Mouse (Mus musculus): ENCODE results near the gene Fubp3. TPM values are rescaled to one million over a fixed set of nuclear protein-coding genes. Genes with fewer than 3 reads are reported as not detected.

The Fubp3 gene
- polyA plus RNA-seq, 1 experiment from 2014 or later: 87.2 TPM

DNA sequence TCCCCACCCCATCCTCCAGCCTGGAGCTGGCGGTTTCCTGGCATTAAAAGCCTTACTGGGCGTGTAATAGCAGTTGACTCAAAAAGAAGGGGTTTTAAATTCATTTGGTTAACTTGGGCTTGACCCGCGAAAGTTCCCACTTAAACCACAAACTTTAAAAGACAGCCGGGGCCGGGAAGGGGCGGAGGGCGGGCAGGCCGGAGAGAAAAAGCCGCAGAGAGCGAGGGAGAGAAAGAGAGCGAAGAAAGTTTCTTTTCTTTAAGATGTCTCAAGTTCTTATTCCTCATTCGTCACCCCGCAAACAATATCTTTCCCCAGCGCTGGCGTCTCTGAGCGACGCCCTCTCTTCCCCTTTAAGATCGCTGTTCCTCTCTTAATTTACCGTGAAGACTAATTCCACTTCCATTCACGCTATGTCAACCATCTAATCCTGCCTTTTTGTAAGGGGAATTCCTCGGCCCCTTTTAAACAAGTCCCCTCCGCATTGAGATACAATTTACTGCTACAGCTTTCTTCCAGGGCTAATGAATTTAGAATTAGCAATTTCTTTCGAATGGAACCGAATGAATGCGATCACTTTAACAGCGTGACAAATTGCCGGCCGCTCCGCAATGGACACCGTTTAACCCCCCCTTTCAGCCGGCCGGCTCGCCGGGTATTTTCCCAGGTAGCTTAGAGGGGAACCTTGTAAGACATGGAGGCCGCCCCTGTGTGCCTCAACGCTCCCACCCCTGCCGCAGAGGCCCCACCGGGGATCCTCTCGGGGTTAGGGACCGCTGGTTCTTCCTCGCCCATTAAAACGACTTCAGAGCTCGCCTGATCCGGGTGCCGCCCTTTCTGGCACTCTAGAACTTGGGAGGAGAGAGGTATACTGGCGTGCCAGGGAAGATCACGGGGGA is 68.4 kb downstream of the Fubp3 start:
- Histone ChIP-seq H3K4me3 (ENCODE audit: low read depth, low read length) (no peak overlapping the region; the same call in 1 of the 2 replicates), H3K9me3 (ENCODE audit: control insufficient read depth, low read depth, low read length) (no peaks in the 10 kb centered on the region), H3K27ac (ENCODE audit: low read length) (no peak overlapping the region), H3K4me1 (ENCODE audit: control insufficient read depth, insufficient read depth, low read length) (peaks cover under 1% of the 10 kb centered on the region), H3K27me3 (ENCODE audit: control insufficient read depth, insufficient read depth, low read length) (peaks cover 82% of the 10 kb centered on the region), H3K4me2 (replicated peaks; ENCODE audit: low read depth, low read length) (no peak overlapping the region), H3K36me3 (ENCODE audit: control insufficient read depth, insufficient read depth, low read length) (no peaks in the 10 kb centered on the region), H3K9ac (replicated peaks; ENCODE audit: low read depth, low read length) (no peak overlapping the region)
- under 1% methylated on average over 48 of the region's 48 CpGs for WGBS
- ATAC-seq (ENCODE audit: insufficient number of reproducible peaks, insufficient read depth, low FRiP score, low read depth): no peak

DNA sequence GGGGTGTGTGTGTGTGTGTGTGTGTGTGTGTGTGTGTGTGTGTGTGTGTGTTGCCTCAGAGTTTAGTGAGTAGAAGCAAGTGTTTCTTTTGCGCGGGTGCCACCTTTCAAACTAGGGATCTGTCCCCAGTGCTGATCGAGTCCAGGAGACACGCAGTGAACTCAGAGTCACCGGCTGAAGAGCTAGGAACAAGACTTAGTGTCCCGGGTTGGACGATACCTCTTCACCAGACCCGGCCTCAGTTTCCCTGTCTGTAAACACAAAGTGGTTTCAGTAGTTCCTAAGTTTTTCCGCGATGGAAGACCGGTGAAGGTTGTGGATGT is 69.0 kb downstream of the Fubp3 start:
- H3K27me3 ChIP-seq (ENCODE audit: control insufficient read depth, insufficient read depth, low read length): peaks cover 79% of the 10 kb centered on the region
- no peak overlapping the region for H3K27ac ChIP-seq (ENCODE audit: low read length)
- H3K36me3 ChIP-seq (ENCODE audit: control insufficient read depth, insufficient read depth, low read length): no peaks in the 10 kb centered on the region
- ATAC-seq (ENCODE audit: insufficient number of reproducible peaks, insufficient read depth, low FRiP score, low read depth): no peak
- no peaks in the 10 kb centered on the region for H3K9me3 ChIP-seq (ENCODE audit: control insufficient read depth, low read depth, low read length)
- H3K4me3 ChIP-seq (ENCODE audit: low read depth, low read length): no peak overlapping the region
- no peak overlapping the region for H3K4me2 ChIP-seq (replicated peaks; ENCODE audit: low read depth, low read length)
- 1% methylated on average over 11 of the region's 11 CpGs for WGBS
- no peaks in the 10 kb centered on the region; the same call in 1 of the 2 replicates for H3K4me1 ChIP-seq (ENCODE audit: control insufficient read depth, insufficient read depth, low read length)
- no peak overlapping the region for H3K9ac ChIP-seq (replicated peaks; ENCODE audit: low read depth, low read length)

DNA sequence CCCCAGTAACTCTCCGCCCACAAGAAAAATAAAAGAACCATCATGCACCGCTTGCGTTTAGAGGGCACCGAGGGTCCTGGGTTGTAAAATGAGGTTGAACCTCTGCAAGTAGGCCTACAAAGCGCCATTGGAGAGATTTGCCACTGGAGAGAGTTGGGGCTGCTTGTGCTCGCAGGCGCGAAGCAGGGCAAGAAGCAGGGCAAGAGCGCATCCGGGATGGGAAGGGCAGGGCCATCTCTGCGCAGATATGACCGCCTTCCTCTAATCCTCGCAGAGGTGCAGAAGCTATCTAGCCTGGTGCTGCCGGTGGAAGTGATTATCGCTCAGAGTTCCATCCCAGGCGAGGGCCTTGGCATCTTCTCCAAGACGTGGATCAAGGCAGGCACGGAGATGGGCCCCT is 69.5 kb downstream of the Fubp3 start:
- Histone ChIP-seq H3K9ac (replicated peaks; ENCODE audit: low read depth, low read length) (no peak overlapping the region), H3K36me3 (ENCODE audit: control insufficient read depth, insufficient read depth, low read length) (no peaks in the 10 kb centered on the region), H3K9me3 (ENCODE audit: control insufficient read depth, low read depth, low read length) (no peaks in the 10 kb centered on the region), H3K27me3 (ENCODE audit: control insufficient read depth, insufficient read depth, low read length) (peaks cover 76% of the 10 kb centered on the region), H3K27ac (ENCODE audit: low read length) (no peak overlapping the region), H3K4me3 (ENCODE audit: low read depth, low read length) (no peak overlapping the region), H3K4me2 (replicated peaks; ENCODE audit: low read depth, low read length) (no peak overlapping the region), H3K4me1 (ENCODE audit: control insufficient read depth, insufficient read depth, low read length) (no peaks in the 10 kb centered on the region; the same call in 1 of the 2 replicates)
- WGBS: 5% methylated on average over 18 of the region's 18 CpGs
- no peak for ATAC-seq (ENCODE audit: insufficient number of reproducible peaks, insufficient read depth, low FRiP score, low read depth)

DNA sequence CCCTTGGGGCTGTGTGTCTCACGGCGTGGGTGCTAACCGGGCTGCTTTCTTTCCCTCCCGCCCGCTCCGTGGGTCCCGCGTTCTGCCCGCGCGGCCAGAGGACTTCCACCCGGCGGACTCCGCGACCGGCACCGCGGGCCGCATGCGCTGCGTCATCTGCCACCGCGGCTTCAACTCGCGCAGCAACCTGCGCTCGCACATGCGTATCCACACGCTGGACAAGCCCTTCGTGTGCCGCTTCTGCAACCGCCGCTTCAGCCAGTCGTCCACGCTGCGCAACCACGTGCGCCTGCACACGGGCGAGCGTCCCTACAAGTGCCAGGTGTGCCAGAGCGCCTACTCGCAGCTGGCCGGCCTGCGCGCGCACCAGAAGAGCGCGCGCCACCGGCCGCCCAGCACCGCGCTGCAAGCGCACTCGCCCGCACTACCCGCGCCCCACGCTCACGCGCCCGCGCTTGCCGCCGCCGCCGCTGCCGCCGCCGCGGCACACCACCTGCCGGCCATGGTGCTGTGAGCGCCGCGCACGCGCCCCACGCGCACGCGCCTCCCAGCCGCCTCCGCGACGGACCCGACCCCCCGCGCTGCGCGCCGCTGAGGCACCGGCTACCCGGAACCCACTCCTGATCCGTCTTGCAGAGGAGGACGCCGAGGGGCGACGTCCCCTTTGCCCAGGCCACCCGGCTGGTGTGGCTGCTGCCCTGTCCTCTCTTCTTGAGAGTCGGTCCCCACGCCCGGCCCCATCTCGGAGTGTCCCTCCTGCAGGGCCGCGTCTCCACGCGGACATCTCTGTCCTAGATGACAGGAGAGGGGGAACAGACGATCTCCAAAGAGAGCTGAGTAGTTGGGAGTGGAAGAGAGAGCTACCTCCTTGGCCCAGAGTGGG is 81.8 kb downstream of the Fubp3 start:
- H3K27me3 ChIP-seq (ENCODE audit: control insufficient read depth, insufficient read depth, low read length): peaks cover 45% of the 10 kb centered on the region
- peak overlapping the region; percentile 21; the same call in 1 of the 2 replicates for H3K9ac ChIP-seq (replicated peaks; ENCODE audit: low read depth, low read length)

DNA sequence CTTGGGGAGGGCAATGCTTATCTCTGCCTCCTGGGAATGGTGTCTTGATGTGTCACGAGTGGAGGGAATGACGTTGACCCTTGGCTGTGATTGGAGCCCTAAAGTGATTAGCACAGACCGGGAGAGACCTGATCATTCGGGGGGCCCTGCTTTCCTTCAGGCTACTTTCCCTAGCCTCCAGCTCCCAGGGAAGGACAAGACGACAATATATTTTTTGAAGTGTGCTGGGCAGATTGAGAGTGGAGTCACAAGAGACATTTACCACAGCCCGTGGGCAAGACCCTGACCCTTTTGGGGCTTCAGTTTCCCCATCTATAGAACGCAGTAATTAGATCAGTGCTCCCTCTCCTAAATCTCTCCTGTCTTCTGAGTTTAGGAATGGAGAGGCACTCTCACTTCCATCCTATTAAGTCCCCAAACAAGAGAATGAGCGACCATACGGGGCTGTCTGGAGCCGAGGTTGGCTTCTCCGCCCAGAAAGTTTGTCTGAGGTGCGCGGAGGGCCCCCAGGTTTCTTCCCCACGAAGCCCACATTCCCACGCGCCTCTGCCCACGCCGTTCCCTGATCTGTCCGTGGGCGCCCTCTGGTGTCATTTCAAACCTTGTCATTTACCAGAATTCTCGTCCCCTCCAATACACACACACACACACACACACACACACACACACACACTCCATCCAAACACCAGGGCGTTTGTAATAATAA is 82.6 kb downstream of the Fubp3 start:
- Histone ChIP-seq H3K36me3 (ENCODE audit: control insufficient read depth, insufficient read depth, low read length) (no peaks in the 10 kb centered on the region), H3K9me3 (ENCODE audit: control insufficient read depth, low read depth, low read length) (no peaks in the 10 kb centered on the region), H3K9ac (replicated peaks; ENCODE audit: low read depth, low read length) (peak overlapping the region; percentile 21; the same call in 1 of the 2 replicates), H3K27me3 (ENCODE audit: control insufficient read depth, insufficient read depth, low read length) (peaks cover 39% of the 10 kb centered on the region), H3K4me2 (replicated peaks; ENCODE audit: low read depth, low read length) (peak overlapping the region; percentile 100), H3K4me1 (ENCODE audit: control insufficient read depth, insufficient read depth, low read length) (peaks cover 6% of the 10 kb centered on the region; the same call in 1 of the 2 replicates), H3K4me3 (ENCODE audit: low read depth, low read length) (peak overlapping the region; percentile 41), H3K27ac (ENCODE audit: low read length) (no peak overlapping the region)
- ATAC-seq (ENCODE audit: insufficient number of reproducible peaks, insufficient read depth, low FRiP score, low read depth): no peak
- WGBS: 6% methylated on average over 22 of the region's 22 CpGs

More for the DNA sequence above, 81.8 kb downstream of the Fubp3 start:
- H3K27ac ChIP-seq (ENCODE audit: low read length): no peak overlapping the region
- H3K4me3 ChIP-seq (ENCODE audit: low read depth, low read length): peak overlapping the region; percentile 41
- no peaks in the 10 kb centered on the region for H3K36me3 ChIP-seq (ENCODE audit: control insufficient read depth, insufficient read depth, low read length)
- WGBS: under 1% methylated on average over 106 of the region's 109 CpGs
- H3K4me1 ChIP-seq (ENCODE audit: control insufficient read depth, insufficient read depth, low read length): peaks cover 6% of the 10 kb centered on the region; the same call in 1 of the 2 replicates
- no peaks in the 10 kb centered on the region for H3K9me3 ChIP-seq (ENCODE audit: control insufficient read depth, low read depth, low read length)
- peak overlapping the region; percentile 100 for H3K4me2 ChIP-seq (replicated peaks; ENCODE audit: low read depth, low read length)
- ATAC-seq (ENCODE audit: insufficient number of reproducible peaks, insufficient read depth, low FRiP score, low read depth): peak; percentile 39; the same call in 1 of the 2 replicates

DNA sequence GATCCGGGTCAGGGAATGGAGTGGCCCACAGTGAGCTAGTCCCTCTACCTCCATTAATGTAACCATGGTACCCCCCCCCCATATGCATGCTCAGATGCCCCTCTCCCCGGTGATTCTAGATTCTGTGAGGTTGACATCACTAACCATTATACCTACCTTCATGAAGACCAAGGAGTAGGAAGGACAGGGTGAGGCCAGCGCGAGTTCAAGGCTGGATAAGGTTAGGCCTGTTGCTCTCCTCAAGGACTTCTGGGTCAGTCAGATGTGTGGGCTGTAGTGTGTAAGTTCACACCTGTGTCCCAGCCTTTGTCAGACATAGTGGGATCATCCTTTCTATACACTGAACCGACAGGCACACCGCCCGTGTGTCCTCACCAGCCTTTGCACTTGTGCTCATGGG is 83.9 kb downstream of the Fubp3 start:
- Histone ChIP-seq H3K4me2 (replicated peaks; ENCODE audit: low read depth, low read length) (no peak overlapping the region), H3K27ac (ENCODE audit: low read length) (no peak overlapping the region), H3K27me3 (ENCODE audit: control insufficient read depth, insufficient read depth, low read length) (peaks cover 38% of the 10 kb centered on the region), H3K9me3 (ENCODE audit: control insufficient read depth, low read depth, low read length) (no peaks in the 10 kb centered on the region), H3K36me3 (ENCODE audit: control insufficient read depth, insufficient read depth, low read length) (no peaks in the 10 kb centered on the region), H3K9ac (replicated peaks; ENCODE audit: low read depth, low read length) (no peak overlapping the region), H3K4me1 (ENCODE audit: control insufficient read depth, insufficient read depth, low read length) (peaks cover 6% of the 10 kb centered on the region; the same call in 1 of the 2 replicates), H3K4me3 (ENCODE audit: low read depth, low read length) (no peak overlapping the region)
- WGBS: 84% methylated on average over 7 of the region's 7 CpGs
- ATAC-seq (ENCODE audit: insufficient number of reproducible peaks, insufficient read depth, low FRiP score, low read depth): no peak

DNA sequence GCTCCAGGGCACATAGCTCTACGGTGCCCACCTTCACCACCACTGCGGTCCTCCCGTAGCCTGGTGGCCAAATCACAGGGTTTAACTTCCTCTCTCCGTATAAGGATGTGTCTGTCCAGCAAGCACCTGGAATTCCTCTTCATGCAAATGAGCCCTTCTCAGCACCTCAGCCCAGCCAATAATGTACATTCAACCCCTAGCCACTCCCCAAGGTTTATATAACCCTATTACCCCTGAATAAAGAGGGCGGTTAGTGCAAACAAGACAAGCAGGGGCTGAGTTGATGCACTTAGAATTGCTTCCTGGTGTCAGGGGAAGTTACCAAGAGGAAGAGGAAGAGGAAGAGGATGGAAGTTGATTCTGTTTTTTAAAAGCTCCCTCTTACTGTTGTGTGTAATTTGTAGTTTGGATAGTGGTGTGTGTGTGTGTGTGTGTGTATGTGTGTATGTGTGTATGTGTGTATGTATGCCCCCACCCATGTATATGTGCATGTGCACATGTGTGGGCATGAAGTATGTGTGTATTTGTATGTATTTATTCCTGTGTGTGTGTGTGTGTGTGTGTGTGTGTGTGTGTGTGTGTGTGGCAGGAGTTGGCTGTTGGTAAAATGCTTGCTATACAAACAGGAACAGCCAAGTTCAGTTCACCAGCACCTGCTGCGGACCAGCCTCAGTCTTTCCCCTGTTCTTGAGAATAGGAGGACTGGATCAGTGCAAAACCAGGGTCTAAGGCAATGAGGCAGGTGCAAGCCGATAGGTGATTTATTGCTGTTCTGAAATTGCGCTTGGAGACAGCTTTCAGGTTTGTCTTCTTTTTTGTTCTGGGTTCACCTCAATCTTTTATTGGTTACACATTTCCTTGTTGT is 90.7 kb downstream of the Fubp3 start:
- Histone ChIP-seq H3K27me3 (ENCODE audit: control insufficient read depth, insufficient read depth, low read length) (no peaks in the 10 kb centered on the region), H3K9me3 (ENCODE audit: control insufficient read depth, low read depth, low read length) (no peaks in the 10 kb centered on the region), H3K4me1 (ENCODE audit: control insufficient read depth, insufficient read depth, low read length) (no peaks in the 10 kb centered on the region), H3K36me3 (ENCODE audit: control insufficient read depth, insufficient read depth, low read length) (no peaks in the 10 kb centered on the region), H3K27ac (ENCODE audit: low read length) (no peak overlapping the region), H3K4me2 (replicated peaks; ENCODE audit: low read depth, low read length) (no peak overlapping the region), H3K4me3 (ENCODE audit: low read depth, low read length) (no peak overlapping the region), H3K9ac (replicated peaks; ENCODE audit: low read depth, low read length) (no peak overlapping the region)
- no peak for ATAC-seq (ENCODE audit: insufficient number of reproducible peaks, insufficient read depth, low FRiP score, low read depth)
- 46% methylated on average over 8 of the region's 8 CpGs for WGBS
